Mouse (Mus musculus): ENCODE data around the gene Klhl36. TPM values are rescaled to one million over a fixed set of nuclear protein-coding genes. Genes with fewer than 3 reads are reported as not detected.

Gene Klhl36
- polyA plus RNA-seq (2014; fragmentation: Nextera tagmentation; extraction: Ambion mirVana) = 13.3 and 13.8 TPM in 2 replicates

DNA sequence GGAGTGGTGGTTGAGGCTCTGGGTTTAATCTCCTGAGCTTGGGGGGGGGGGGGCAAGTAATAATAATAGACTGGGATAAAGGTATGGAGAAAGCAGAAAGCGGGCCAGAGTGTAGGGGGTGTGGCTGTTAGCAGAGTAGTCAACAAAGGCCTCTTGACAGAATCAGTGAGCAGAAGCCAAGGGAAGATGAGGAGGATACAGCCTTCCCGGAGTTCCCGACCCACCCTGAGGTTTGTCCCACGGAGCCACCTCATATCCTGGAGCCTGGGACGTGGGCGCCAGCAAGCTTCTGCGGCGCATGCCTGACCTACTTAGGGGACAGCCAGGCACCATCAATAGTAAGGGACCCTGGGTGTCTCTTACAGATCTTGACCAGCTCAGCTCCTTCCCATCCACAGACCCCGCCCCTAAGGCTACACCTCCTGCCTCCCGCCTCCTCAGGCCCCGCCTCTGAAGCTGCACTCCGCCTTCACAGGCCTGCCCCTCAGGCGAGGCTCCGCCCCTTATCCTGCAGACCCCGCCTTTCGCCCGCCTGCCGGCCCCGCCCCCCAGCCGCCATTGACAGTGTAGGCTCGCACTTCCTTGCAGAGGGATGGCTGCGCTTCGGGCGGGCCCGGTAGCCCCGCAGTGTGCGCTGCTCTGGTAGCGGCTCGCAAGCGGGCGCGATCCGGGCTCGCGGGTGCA is at the start of gene Klhl36:
TSS of gene Klhl36 (plus strand) at position 561 of the 684 bp plus-strand sequence.
- Histone ChIP-seq H3K4me1 (ENCODE audit: control insufficient read depth, insufficient read depth, low read length) (peaks cover 9% of the 10 kb centered on the region; the same call in 1 of the 2 replicates), H3K4me2 (replicated peaks; ENCODE audit: low read depth, low read length) (peak within 1 kb of the TSS; percentile 69), H3K4me3 (ENCODE audit: low read length) (peak within 1 kb of the TSS; percentile 79), H3K9me3 (ENCODE audit: control insufficient read depth, low read length) (no peaks in the 10 kb centered on the region), H3K36me3 (ENCODE audit: control insufficient read depth, insufficient read depth, low read length) (no peaks in the 10 kb centered on the region), H3K9ac (ENCODE audit: low read depth, low read length) (peak within 1 kb of the TSS; percentile 86), H3K27ac (ENCODE audit: low read depth, low read length) (no peak within 1 kb of the TSS), H3K27me3 (ENCODE audit: control insufficient read depth, insufficient read depth, low read length) (0 out of 2 replicates have a peak, but pooled peaks cover 10% of the 10 kb centered on the region)
- peak; percentile 98 for ATAC-seq (ENCODE audit: low FRiP score, low TSS enrichment)
- WGBS = under 1% methylated on average over 35 of the region's 35 CpGs

DNA sequence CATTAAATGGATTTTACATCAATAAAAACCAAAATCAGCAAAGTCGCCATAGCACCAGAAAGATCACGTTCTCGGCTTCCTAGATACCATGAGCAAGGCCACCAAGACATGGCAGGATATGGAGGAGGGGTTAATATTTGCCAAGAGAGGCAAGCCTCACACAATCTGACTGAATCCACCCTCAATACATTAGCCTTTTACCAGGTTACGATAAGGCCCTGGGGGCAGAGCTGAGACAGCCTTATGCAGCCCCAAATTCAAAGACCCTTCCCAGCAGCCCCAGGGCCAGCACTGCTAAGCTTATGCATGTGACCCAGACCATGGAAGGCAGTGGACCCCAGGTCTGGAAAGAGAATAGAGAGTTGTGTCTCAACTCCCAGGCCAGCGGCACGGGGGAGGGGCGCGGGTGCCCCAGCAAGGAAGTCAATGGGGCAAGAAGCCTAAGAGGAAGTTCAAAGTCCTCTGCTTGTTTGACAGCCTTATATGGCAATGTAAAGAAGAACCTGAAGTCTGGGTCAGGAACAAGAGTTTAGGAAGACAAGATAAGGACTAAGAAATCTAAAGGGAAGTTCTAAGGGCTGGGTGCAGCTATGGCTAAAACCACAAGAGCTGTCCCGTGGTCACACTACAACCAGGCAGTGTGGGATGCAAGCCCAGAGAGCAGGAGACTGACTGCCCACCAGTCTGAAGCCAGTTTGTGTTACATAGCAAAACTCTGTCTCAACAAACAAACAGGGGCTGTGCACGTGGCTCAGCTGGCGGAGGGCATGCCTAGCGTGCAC is 49.2 kb upstream of the Klhl36 start:
- WGBS = 53% methylated on average over 12 of the region's 12 CpGs
- H3K9ac ChIP-seq (ENCODE audit: low read depth, low read length) = no peak overlapping the region
- H3K4me1 ChIP-seq (ENCODE audit: control insufficient read depth, insufficient read depth, low read length) = peaks cover 26% of the 10 kb centered on the region
- H3K4me2 ChIP-seq (replicated peaks; ENCODE audit: low read depth, low read length) = peak overlapping the region; percentile 0; the same call in 1 of the 2 replicates
- H3K36me3 ChIP-seq (ENCODE audit: control insufficient read depth, insufficient read depth, low read length) = peaks cover 13% of the 10 kb centered on the region; the same call in 1 of the 2 replicates
- H3K4me3 ChIP-seq (ENCODE audit: low read length) = no peak overlapping the region
- no peaks in the 10 kb centered on the region for H3K9me3 ChIP-seq (ENCODE audit: control insufficient read depth, low read length)
- H3K27ac ChIP-seq (ENCODE audit: low read depth, low read length) = peak overlapping the region; percentile 71; the same call in 1 of the 2 replicates
- no peaks in the 10 kb centered on the region for H3K27me3 ChIP-seq (ENCODE audit: control insufficient read depth, insufficient read depth, low read length)
- peak; percentile 41 for ATAC-seq (ENCODE audit: low FRiP score, low TSS enrichment)

DNA sequence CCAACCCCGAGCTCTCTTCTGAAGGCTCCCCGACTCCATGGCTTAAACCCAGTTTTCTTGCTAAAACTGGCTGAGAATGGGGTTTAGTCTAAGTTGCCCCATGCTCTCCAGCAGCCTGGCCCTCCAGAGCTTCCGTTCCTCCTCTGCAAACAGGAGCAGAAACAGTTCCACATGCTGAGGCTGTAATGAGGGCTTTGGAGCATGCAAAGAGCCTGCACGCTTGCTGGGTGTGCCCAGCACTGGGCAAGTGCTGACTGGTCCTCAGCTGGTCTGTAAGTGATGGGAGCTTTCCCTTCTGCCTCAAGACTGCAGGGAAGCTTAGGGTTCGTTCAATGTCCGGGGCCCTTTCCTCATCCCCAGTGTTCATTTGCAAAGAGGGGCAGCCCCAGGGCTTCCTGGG is 45.8 kb upstream of the Klhl36 start:
- Histone ChIP-seq H3K9me3 (ENCODE audit: control insufficient read depth, low read length) (no peaks in the 10 kb centered on the region), H3K27me3 (ENCODE audit: control insufficient read depth, insufficient read depth, low read length) (no peaks in the 10 kb centered on the region), H3K4me3 (ENCODE audit: low read length) (no peak overlapping the region), H3K4me1 (ENCODE audit: control insufficient read depth, insufficient read depth, low read length) (peaks cover 26% of the 10 kb centered on the region), H3K27ac (ENCODE audit: low read depth, low read length) (no peak overlapping the region), H3K4me2 (replicated peaks; ENCODE audit: low read depth, low read length) (no peak overlapping the region), H3K9ac (ENCODE audit: low read depth, low read length) (no peak overlapping the region), H3K36me3 (ENCODE audit: control insufficient read depth, insufficient read depth, low read length) (no peaks in the 10 kb centered on the region; the same call in 1 of the 2 replicates)
- WGBS = 79% methylated on average over 6 of the region's 6 CpGs
- ATAC-seq (ENCODE audit: low FRiP score, low TSS enrichment) = no peak

DNA sequence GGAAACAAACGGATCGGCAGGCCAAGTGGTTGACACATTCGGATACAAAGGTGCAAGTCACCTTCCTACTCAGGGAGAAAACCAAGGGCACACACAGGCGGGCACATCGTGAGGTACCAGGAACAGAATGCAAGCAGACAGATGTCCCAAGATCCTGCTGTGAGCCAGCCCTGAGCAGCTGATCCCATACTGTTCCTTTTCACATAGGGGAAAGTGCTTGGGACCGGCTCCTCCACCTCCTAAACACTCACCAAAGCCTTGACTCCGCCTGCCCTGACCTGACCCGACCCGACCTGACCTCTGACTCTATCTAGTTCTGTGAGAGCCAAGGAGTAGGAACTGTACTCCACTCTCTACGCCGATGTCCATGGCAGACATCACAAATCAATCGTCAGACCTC is 44.6 kb upstream of the Klhl36 start:
- ATAC-seq (ENCODE audit: low FRiP score, low TSS enrichment) = no peak

DNA sequence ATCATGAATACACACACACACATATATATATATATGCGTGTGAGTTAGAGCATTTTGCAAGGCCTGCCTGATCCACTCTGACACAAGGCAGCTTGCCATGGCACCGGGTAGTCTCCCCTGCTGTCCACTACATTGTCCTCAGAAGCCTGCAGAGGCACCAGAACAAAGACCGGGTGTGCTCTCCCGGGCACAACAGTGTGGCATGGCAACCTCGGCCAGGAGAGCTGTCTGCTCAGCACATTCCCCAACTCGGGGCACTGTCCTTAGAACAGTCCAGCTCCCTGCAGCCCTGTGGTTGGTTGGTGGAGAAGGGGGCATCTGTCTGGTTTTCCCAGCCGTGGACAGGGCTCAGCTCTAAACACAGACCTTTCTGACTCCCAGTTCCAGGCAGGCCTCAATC is 42.8 kb upstream of the Klhl36 start:
- Histone ChIP-seq H3K36me3 (ENCODE audit: control insufficient read depth, insufficient read depth, low read length) (peaks cover 8% of the 10 kb centered on the region), H3K9me3 (ENCODE audit: control insufficient read depth, low read length) (no peaks in the 10 kb centered on the region), H3K9ac (ENCODE audit: low read depth, low read length) (no peak overlapping the region), H3K27me3 (ENCODE audit: control insufficient read depth, insufficient read depth, low read length) (no peaks in the 10 kb centered on the region), H3K27ac (ENCODE audit: low read depth, low read length) (no peak overlapping the region), H3K4me1 (ENCODE audit: control insufficient read depth, insufficient read depth, low read length) (0 out of 2 replicates have a peak, but pooled peaks cover 4% of the 10 kb centered on the region), H3K4me2 (replicated peaks; ENCODE audit: low read depth, low read length) (no peak overlapping the region), H3K4me3 (ENCODE audit: low read length) (no peak overlapping the region)
- WGBS = 78% methylated on average over 7 of the region's 7 CpGs
- no peak for ATAC-seq (ENCODE audit: low FRiP score, low TSS enrichment)

More for the DNA sequence above, 44.6 kb upstream of the Klhl36 start:
- Histone ChIP-seq H3K27ac (ENCODE audit: low read depth, low read length) (no peak overlapping the region), H3K9me3 (ENCODE audit: control insufficient read depth, low read length) (no peaks in the 10 kb centered on the region), H3K4me3 (ENCODE audit: low read length) (no peak overlapping the region), H3K4me1 (ENCODE audit: control insufficient read depth, insufficient read depth, low read length) (peaks cover 20% of the 10 kb centered on the region), H3K36me3 (ENCODE audit: control insufficient read depth, insufficient read depth, low read length) (peaks cover 7% of the 10 kb centered on the region), H3K4me2 (replicated peaks; ENCODE audit: low read depth, low read length) (no peak overlapping the region), H3K27me3 (ENCODE audit: control insufficient read depth, insufficient read depth, low read length) (no peaks in the 10 kb centered on the region), H3K9ac (ENCODE audit: low read depth, low read length) (no peak overlapping the region)
- WGBS = 39% methylated on average over 12 of the region's 12 CpGs

DNA sequence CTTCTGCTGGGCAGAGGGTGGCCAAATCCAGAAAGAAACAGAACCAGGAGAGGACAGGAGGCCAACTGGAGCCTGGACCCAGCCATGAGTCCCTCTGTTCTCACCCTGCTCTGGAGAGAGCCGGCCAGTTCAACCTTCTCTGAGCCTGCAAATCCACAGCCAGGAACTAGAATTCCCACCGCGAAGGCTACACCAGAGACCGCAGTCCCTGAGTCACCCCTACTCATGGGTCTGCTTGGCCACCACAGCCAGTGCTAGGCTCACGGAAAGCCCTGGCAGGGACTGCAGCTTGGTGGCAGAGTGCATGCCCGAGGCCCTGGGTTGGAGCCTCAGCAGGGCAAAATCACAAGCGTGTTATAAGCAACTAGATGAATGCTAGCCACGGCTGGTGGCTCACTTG is 42.1 kb upstream of the Klhl36 start:
- 94% methylated on average over 8 of the region's 8 CpGs for WGBS
- Histone ChIP-seq H3K27me3 (ENCODE audit: control insufficient read depth, insufficient read depth, low read length) (no peaks in the 10 kb centered on the region), H3K4me2 (replicated peaks; ENCODE audit: low read depth, low read length) (no peak overlapping the region), H3K4me1 (ENCODE audit: control insufficient read depth, insufficient read depth, low read length) (peaks cover 5% of the 10 kb centered on the region), H3K9me3 (ENCODE audit: control insufficient read depth, low read length) (no peaks in the 10 kb centered on the region), H3K27ac (ENCODE audit: low read depth, low read length) (no peak overlapping the region), H3K36me3 (ENCODE audit: control insufficient read depth, insufficient read depth, low read length) (peaks cover 8% of the 10 kb centered on the region), H3K9ac (ENCODE audit: low read depth, low read length) (no peak overlapping the region), H3K4me3 (ENCODE audit: low read length) (no peak overlapping the region)
- ATAC-seq (ENCODE audit: low FRiP score, low TSS enrichment) = no peak

DNA sequence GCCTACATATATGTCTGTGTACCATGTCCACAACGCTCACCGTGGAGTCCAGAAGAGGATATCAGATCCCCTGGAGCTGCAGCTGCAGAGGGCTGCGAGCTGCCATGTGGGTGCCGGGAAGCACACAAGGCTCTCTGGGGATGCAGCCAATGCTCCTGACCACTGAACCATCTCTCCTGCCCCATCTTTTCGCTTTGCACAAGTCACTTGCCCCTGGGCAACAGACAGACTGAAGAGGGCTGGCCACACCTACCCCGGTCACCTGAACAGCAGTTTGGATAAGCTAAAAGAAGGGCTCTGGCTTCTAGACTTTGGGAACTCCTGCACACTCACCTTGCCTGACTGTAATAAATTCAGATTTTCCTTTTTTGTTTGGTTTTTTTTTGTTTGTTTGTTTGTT is 40.4 kb upstream of the Klhl36 start:
- Histone ChIP-seq H3K9ac (ENCODE audit: low read depth, low read length) (no peak overlapping the region), H3K27ac (ENCODE audit: low read depth, low read length) (no peak overlapping the region), H3K4me2 (replicated peaks; ENCODE audit: low read depth, low read length) (no peak overlapping the region), H3K9me3 (ENCODE audit: control insufficient read depth, low read length) (no peaks in the 10 kb centered on the region), H3K4me3 (ENCODE audit: low read length) (no peak overlapping the region), H3K4me1 (ENCODE audit: control insufficient read depth, insufficient read depth, low read length) (peaks cover 8% of the 10 kb centered on the region), H3K27me3 (ENCODE audit: control insufficient read depth, insufficient read depth, low read length) (no peaks in the 10 kb centered on the region), H3K36me3 (ENCODE audit: control insufficient read depth, insufficient read depth, low read length) (peaks cover 8% of the 10 kb centered on the region)
- ATAC-seq (ENCODE audit: low FRiP score, low TSS enrichment) = no peak
- 93% methylated on average over 6 of the region's 6 CpGs for WGBS

DNA sequence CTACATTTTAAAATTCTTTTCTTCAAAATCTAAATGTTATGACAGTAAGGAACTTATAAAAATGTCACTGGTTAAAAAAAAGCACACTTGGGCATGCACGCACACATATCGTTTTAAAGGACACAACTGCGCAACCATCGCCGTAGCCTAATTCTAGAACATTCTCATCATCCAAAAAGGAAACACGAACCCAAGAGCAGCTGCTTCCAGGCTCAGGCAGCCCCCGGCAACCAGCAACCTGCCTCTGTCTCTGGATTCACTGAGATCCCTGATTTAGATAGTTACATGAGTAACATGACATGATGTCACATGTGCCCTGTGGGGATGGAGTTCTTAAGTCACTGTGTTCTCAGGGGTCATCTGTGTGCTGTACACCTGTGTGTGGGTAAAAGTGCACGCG is 38.8 kb upstream of the Klhl36 start:
- Histone ChIP-seq H3K4me2 (replicated peaks; ENCODE audit: low read depth, low read length) (no peak overlapping the region), H3K27me3 (ENCODE audit: control insufficient read depth, insufficient read depth, low read length) (no peaks in the 10 kb centered on the region), H3K4me1 (ENCODE audit: control insufficient read depth, insufficient read depth, low read length) (peaks cover 20% of the 10 kb centered on the region), H3K27ac (ENCODE audit: low read depth, low read length) (no peak overlapping the region), H3K36me3 (ENCODE audit: control insufficient read depth, insufficient read depth, low read length) (peaks cover 8% of the 10 kb centered on the region), H3K9ac (ENCODE audit: low read depth, low read length) (no peak overlapping the region), H3K4me3 (ENCODE audit: low read length) (no peak overlapping the region), H3K9me3 (ENCODE audit: control insufficient read depth, low read length) (no peaks in the 10 kb centered on the region)
- 92% methylated on average over 9 of the region's 9 CpGs for whole genome bisulfite sequencing
- no peak for ATAC-seq (ENCODE audit: low FRiP score, low TSS enrichment)

DNA sequence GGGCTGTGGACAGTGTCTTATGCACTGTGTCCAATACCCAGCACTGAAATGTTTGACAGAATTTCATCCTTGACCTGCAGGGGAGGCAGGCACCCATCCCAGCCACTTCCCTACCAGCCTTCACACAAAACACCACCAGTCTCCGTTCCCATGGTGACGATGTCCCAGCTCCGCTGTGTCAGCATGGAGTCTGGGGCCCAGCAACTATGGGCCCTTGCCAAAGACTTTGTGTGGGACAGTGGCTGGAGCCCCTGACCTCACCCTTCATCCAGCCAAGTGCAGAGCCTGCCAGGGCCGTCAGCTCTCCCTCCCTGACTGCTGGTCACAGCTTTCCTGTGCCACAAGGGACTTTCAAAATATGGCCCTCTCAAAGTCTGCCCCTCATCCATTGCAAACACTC is 38.0 kb upstream of the Klhl36 start:
- Histone ChIP-seq H3K9ac (ENCODE audit: low read depth, low read length) (no peak overlapping the region), H3K9me3 (ENCODE audit: control insufficient read depth, low read length) (no peaks in the 10 kb centered on the region), H3K4me1 (ENCODE audit: control insufficient read depth, insufficient read depth, low read length) (peaks cover 28% of the 10 kb centered on the region), H3K27ac (ENCODE audit: low read depth, low read length) (no peak overlapping the region), H3K27me3 (ENCODE audit: control insufficient read depth, insufficient read depth, low read length) (no peaks in the 10 kb centered on the region), H3K4me2 (replicated peaks; ENCODE audit: low read depth, low read length) (no peak overlapping the region), H3K4me3 (ENCODE audit: low read length) (no peak overlapping the region), H3K36me3 (ENCODE audit: control insufficient read depth, insufficient read depth, low read length) (peaks cover 8% of the 10 kb centered on the region)
- ATAC-seq (ENCODE audit: low FRiP score, low TSS enrichment) = peak; percentile 25; the same call in 1 of the 2 replicates
- 73% methylated on average over 4 of the region's 4 CpGs for WGBS

Data from kidney, embryonic 14.5 days (tissue).